Mouse (Mus musculus) forebrain, embryonic 14.5 days (tissue): ENCODE data around the gene Padi1. TPM values are rescaled to one million over a fixed set of nuclear protein-coding genes. Genes with fewer than 3 reads are reported as not detected.

Experiments used
- ATAC-seq: fragments of 200-750 bp; cut with Nextera tagmentation; 2 replicates; pipeline ENCODE4 v1.8.0; 2017; ENCODE audit warnings: mild to moderate bottlenecking, moderate library complexity
- DNase-seq: peaks from one replicate; pipeline ENCODE4 v3.0.0-alpha.2; 2015; ENCODE audit warnings: low spot score
- H3K27ac ChIP-seq: fragments of 300-500 bp; sonication (generic); 2 replicates; pipeline ENCODE4 v1.5.1; 2014; ENCODE audit warnings: low read depth, mild to moderate bottlenecking, control low read depth, low read length, moderate library complexity
- H3K27me3 ChIP-seq: fragments of 300-500 bp; sonication (generic); replicated peaks from 2 replicates; pipeline ENCODE4 v1.6.1; 2014; ENCODE audit warnings: low read length, control low read depth, mixed read lengths; ENCODE audit not compliant: control insufficient read depth, insufficient read depth
- H3K36me3 ChIP-seq: fragments of 300-500 bp; sonication (generic); 2 replicates; pipeline ENCODE4 v1.6.1; 2014; ENCODE audit warnings: low read length, control low read depth; ENCODE audit not compliant: control insufficient read depth, insufficient read depth
- H3K4me1 ChIP-seq: fragments of 300-500 bp; sonication (generic); 2 replicates; pipeline ENCODE4 v1.6.1; 2014; ENCODE audit warnings: antibody characterized with exemption, low read length, control low read depth; ENCODE audit not compliant: control insufficient read depth, insufficient read depth
- H3K4me2 ChIP-seq: fragments of 300-500 bp; sonication (generic); 2 replicates; pipeline ENCODE4 v1.6.1; 2014; ENCODE audit warnings: mild to moderate bottlenecking, control low read depth, low read length
- H3K4me3 ChIP-seq: fragments of 300-500 bp; sonication (generic); 2 replicates; pipeline ENCODE4 v1.5.1; 2014; ENCODE audit warnings: low read depth, low read length, control low read depth
- H3K9ac ChIP-seq: fragments of 300-500 bp; sonication (generic); 2 replicates; pipeline ENCODE4 v1.6.1; 2014; ENCODE audit warnings: mild to moderate bottlenecking, low read length, control low read depth, moderate library complexity
- H3K9me3 ChIP-seq: fragments of 300-500 bp; sonication (generic); replicated peaks from 2 replicates; pipeline ENCODE4 v1.6.1; 2016; ENCODE audit warnings: low read length, control low read depth, mixed read lengths; ENCODE audit not compliant: control insufficient read depth
- WGBS: fragments of 180-500 bp; shearing (Covaris S2); extraction: QIAGEN DNeasy Blood & Tissue Kit; methylation state at CpG from one replicate; pipeline ENCODE4 v1.1.7; 2014; 5-methylcytosine and 5-hydroxymethylcytosine counted together
- polyA plus RNA-seq: library from polyadenylated mRNA; unstranded; fragments of >200 nt; fragmentation: Nextera tagmentation; extraction: Ambion mirVana; gene quantifications from 2 replicates; pipeline ENCODE4 v1.2.1, GENCODE M21; 2014

Padi1 gene
- polyA plus RNA-seq, 1 experiment from 2014 or later: not detected

- H3K4me2 ChIP-seq: no peak overlapping the region
- no peaks in the 10 kb centered on the region for H3K9me3 ChIP-seq
- DNase-seq (peak; percentile 41), ATAC-seq (no peak)
- H3K27ac ChIP-seq: no peak overlapping the region
- no peaks in the 10 kb centered on the region for H3K36me3 ChIP-seq
- no peaks in the 10 kb centered on the region for H3K27me3 ChIP-seq
- 35% methylated on average over 4 of the region's 4 CpGs for WGBS
- no peak overlapping the region for H3K9ac ChIP-seq
- no peaks in the 10 kb centered on the region for H3K4me1 ChIP-seq
- no peak overlapping the region for H3K4me3 ChIP-seq
These were observed 34.2 kb upstream of the Padi1 start for GRCm38 (mm10) chr4:140879739-140880138.

DNA sequence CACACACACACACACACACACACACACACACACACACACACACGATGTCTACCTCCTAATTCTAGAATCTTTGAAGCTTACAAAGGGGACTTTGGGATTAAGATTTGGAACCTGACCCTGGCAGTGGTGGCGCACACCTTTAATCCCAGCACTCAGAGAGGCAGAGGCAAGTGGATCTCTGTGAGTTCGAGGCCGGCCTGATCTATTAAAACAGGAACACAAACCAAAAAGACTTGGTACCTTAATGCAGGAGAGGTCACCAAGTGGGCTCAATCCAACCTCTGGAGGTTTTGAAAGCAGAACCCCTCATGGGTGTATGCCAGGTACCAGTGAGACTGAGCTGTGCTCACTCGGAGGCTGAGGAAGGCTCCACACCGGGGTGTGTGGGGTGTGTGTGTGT lies 33.5 kb upstream of the Padi1 start:
- Histone ChIP-seq H3K27me3 (no peaks in the 10 kb centered on the region), H3K4me1 (no peaks in the 10 kb centered on the region), H3K36me3 (no peaks in the 10 kb centered on the region), H3K9me3 (no peaks in the 10 kb centered on the region; the same call in 1 of the 2 replicates), H3K4me3 (no peak overlapping the region), H3K9ac (no peak overlapping the region), H3K27ac (no peak overlapping the region; the same call in 1 of the 2 replicates), H3K4me2 (no peak overlapping the region)
- no peak for DNase-seq
- ATAC-seq: no peak
- 90% methylated on average over 6 of the region's 6 CpGs for WGBS

DNA sequence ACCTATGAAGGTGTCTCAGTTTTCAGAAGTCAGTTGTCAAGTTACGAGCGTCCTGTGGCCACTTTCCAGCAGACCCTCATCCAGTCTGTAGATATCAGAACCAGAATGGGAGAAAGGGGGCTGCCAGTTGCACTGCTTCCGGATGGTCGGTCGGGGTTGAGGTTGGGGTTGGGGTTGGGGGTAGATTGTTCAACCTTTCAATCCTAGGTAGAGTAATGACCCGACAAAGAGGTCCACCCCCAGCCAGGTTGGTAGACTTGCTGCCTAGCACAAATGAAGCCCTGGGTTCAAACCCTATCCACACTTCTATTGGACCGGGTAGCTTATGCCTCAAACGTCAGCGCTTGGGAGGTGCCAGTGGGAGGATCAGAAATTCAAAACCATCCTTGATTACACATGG lies 33.1 kb upstream of the Padi1 start:
- H3K4me2 ChIP-seq: no peak overlapping the region
- WGBS: 89% methylated on average over 9 of the region's 9 CpGs
- H3K36me3 ChIP-seq: no peaks in the 10 kb centered on the region
- H3K27me3 ChIP-seq: no peaks in the 10 kb centered on the region
- no peak overlapping the region for H3K27ac ChIP-seq
- H3K9me3 ChIP-seq: no peaks in the 10 kb centered on the region; the same call in 1 of the 2 replicates
- H3K9ac ChIP-seq: no peak overlapping the region
- ATAC-seq (no peak), DNase-seq (no peak)
- H3K4me3 ChIP-seq: no peak overlapping the region
- no peaks in the 10 kb centered on the region for H3K4me1 ChIP-seq

- Histone ChIP-seq H3K4me2 (no peak overlapping the region), H3K9me3 (no peaks in the 10 kb centered on the region; the same call in 1 of the 2 replicates), H3K27ac (no peak overlapping the region), H3K36me3 (no peaks in the 10 kb centered on the region), H3K27me3 (no peaks in the 10 kb centered on the region), H3K9ac (no peak overlapping the region), H3K4me1 (no peaks in the 10 kb centered on the region), H3K4me3 (no peak overlapping the region)
- ATAC-seq: no peak
- no peak for DNase-seq
- 83% methylated on average over 9 of the region's 9 CpGs for WGBS
These were observed 31.9 kb upstream of the Padi1 start for GRCm38 (mm10) chr4:140877441-140877840.

GRCm38 (mm10) chr4:140876681-140877080 lies 31.1 kb upstream of the Padi1 start:
- DNase-seq (no peak), ATAC-seq (no peak)
- Histone ChIP-seq H3K4me2 (no peak overlapping the region), H3K27me3 (no peaks in the 10 kb centered on the region), H3K36me3 (no peaks in the 10 kb centered on the region), H3K9me3 (no peaks in the 10 kb centered on the region; the same call in 1 of the 2 replicates), H3K27ac (no peak overlapping the region), H3K4me1 (no peaks in the 10 kb centered on the region), H3K4me3 (no peak overlapping the region), H3K9ac (no peak overlapping the region)
- WGBS: 86% methylated on average over 6 of the region's 6 CpGs

DNA sequence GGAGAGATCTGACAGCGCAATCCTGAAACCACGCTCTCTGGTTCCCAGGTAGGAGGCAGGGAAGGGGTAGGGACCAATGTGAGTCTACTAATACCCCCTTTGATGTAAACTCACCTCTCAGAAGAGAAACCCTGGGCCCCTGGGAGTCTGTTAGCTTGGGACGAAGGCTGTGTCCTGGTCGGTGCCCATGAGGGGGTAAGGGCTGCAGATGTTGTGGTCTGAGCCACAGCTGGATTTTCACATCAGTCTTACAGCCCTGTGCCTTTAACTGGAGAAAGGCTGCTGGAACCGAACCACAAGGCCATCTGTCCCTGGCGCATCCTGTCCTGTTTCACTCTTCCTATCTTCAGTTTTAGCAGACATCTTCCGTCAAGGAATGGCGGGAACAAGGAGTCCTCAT lies 30.6 kb upstream of the Padi1 start:
- Histone ChIP-seq H3K4me3 (no peak overlapping the region), H3K27ac (no peak overlapping the region), H3K27me3 (no peaks in the 10 kb centered on the region), H3K4me1 (no peaks in the 10 kb centered on the region), H3K4me2 (no peak overlapping the region), H3K9me3 (no peaks in the 10 kb centered on the region; the same call in 1 of the 2 replicates), H3K9ac (no peak overlapping the region), H3K36me3 (no peaks in the 10 kb centered on the region)
- DNase-seq: no peak
- 92% methylated on average over 8 of the region's 8 CpGs for WGBS
- no peak for ATAC-seq

DNA sequence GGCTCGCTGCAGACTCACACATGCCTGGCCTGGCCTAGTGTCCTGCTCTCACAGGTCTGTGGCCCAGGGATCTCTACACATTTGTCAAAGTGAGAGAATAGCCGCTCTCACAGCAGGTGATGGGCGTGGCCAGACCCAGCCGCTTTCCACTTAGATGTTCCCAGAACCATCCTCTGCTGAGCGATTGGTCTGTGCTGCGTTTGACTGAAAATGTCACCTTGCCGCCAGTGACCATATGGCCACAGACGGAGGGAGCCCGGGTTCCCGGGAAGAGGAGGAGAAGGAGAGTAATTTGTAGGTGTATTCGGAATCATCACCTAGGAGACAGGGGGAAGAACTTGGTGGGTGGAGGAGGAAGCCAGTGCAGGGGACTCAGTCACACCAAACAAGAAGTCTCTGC lies 27.4 kb upstream of the Padi1 start:
- Histone ChIP-seq H3K4me3 (no peak overlapping the region), H3K4me1 (no peaks in the 10 kb centered on the region), H3K4me2 (no peak overlapping the region), H3K27me3 (no peaks in the 10 kb centered on the region), H3K9ac (no peak overlapping the region), H3K36me3 (no peaks in the 10 kb centered on the region), H3K27ac (no peak overlapping the region), H3K9me3 (no peaks in the 10 kb centered on the region; the same call in 1 of the 2 replicates)
- WGBS: 77% methylated on average over 11 of the region's 11 CpGs
- DNase-seq: no peak
- no peak for ATAC-seq

- WGBS: 92% methylated on average over 5 of the region's 5 CpGs
- ATAC-seq: no peak
These were observed 27.1 kb upstream of the Padi1 start for GRCm38 (mm10) chr4:140872686-140872992.

GRCm38 (mm10) chr4:140871851-140872685 lies 26.5 kb upstream of the Padi1 start:
- no peak overlapping the region for H3K4me2 ChIP-seq
- H3K27me3 ChIP-seq: no peaks in the 10 kb centered on the region
- DNase-seq (no peak), ATAC-seq (no peak)
- H3K9me3 ChIP-seq: no peaks in the 10 kb centered on the region; the same call in 1 of the 2 replicates
- H3K27ac ChIP-seq: no peak overlapping the region
- 93% methylated on average over 8 of the region's 8 CpGs for WGBS
- no peaks in the 10 kb centered on the region for H3K4me1 ChIP-seq
- no peak overlapping the region for H3K9ac ChIP-seq
- no peaks in the 10 kb centered on the region for H3K36me3 ChIP-seq
- H3K4me3 ChIP-seq: no peak overlapping the region

More at GRCm38 (mm10) chr4:140872686-140872992, 27.1 kb upstream of the Padi1 start:
- Histone ChIP-seq H3K27me3 (no peaks in the 10 kb centered on the region), H3K4me3 (no peak overlapping the region), H3K4me1 (no peaks in the 10 kb centered on the region), H3K9ac (no peak overlapping the region), H3K36me3 (no peaks in the 10 kb centered on the region), H3K4me2 (no peak overlapping the region), H3K9me3 (no peaks in the 10 kb centered on the region; the same call in 1 of the 2 replicates), H3K27ac (no peak overlapping the region)
- no peak for DNase-seq
